Mouse (Mus musculus): ENCODE data around the gene Stk31.

GRCm38 (mm10) chr6:49354613-49355012 is 40.8 kb upstream of the Stk31 start:
- TF ChIP-seq CTCF (IDR thresholded peaks at IDR 0.05; ENCODE audit: low read depth, low read length): no peak
- no peak for TF ChIP-seq POLR2A (IDR thresholded peaks at IDR 0.05; ENCODE audit: insufficient read depth, low read length)

All from ES-Bruce4 (cell line).